Mouse (Mus musculus) forebrain, embryonic 12.5 days (tissue): ENCODE results near the gene Fam69a. TPM values are rescaled to one million over a fixed set of nuclear protein-coding genes. Genes with fewer than 3 reads are reported as not detected.
"Not testable (repeated sequence)": the region's sequence is repeated elsewhere in the genome, so short reads cannot be mapped to it uniquely, and the experiment has no call there.

Experiments used
- ATAC-seq: fragments of 200-750 bp; cut with Nextera tagmentation; 2 replicates; pipeline ENCODE4 v1.8.0; 2017; ENCODE audit warnings: moderate TSS enrichment; ENCODE audit not compliant: low FRiP score
- H3K27ac ChIP-seq: fragments of 300-500 bp; sonication (generic); 2 replicates; pipeline ENCODE4 v1.5.1; 2016; ENCODE audit warnings: mild to moderate bottlenecking
- H3K27me3 ChIP-seq: fragments of 300-500 bp; sonication (generic); 2 replicates; pipeline ENCODE4 v1.6.1; 2016; ENCODE audit warnings: mild to moderate bottlenecking
- H3K36me3 ChIP-seq: fragments of 300-500 bp; sonication (generic); replicated peaks from 2 replicates; pipeline ENCODE4 v1.6.1; 2016; ENCODE audit warnings: mild to moderate bottlenecking
- H3K4me1 ChIP-seq: fragments of 300-500 bp; sonication (generic); 2 replicates; pipeline ENCODE4 v1.6.1; 2016
- H3K4me2 ChIP-seq: fragments of 300-500 bp; sonication (generic); 2 replicates; pipeline ENCODE4 v1.6.1; 2016; ENCODE audit warnings: mild to moderate bottlenecking, moderate library complexity
- H3K4me3 ChIP-seq: fragments of 300-500 bp; sonication (generic); replicated peaks from 2 replicates; pipeline ENCODE4 v1.5.1; 2016; ENCODE audit warnings: mild to moderate bottlenecking
- H3K9ac ChIP-seq: fragments of 300-500 bp; sonication (generic); 2 replicates; pipeline ENCODE4 v1.6.1; 2016; ENCODE audit warnings: mild to moderate bottlenecking
- H3K9me3 ChIP-seq: fragments of 300-500 bp; sonication (generic); 2 replicates; pipeline ENCODE4 v1.6.1; 2016
- WGBS: fragments of 180-500 bp; shearing (Covaris S2); methylation state at CpG from one replicate; pipeline ENCODE4 v1.1.7; 2016; 5-methylcytosine and 5-hydroxymethylcytosine counted together
- polyA plus RNA-seq: library from polyadenylated mRNA; unstranded; fragments of >200 nt; fragmentation: Nextera tagmentation; extraction: Ambion mirVana; gene quantifications from 2 replicates; pipeline ENCODE4 v1.2.1, GENCODE M21; 2016

Fam69a gene
- polyA plus RNA-seq, 1 experiment from 2014 or later = 22.6 TPM

DNA sequence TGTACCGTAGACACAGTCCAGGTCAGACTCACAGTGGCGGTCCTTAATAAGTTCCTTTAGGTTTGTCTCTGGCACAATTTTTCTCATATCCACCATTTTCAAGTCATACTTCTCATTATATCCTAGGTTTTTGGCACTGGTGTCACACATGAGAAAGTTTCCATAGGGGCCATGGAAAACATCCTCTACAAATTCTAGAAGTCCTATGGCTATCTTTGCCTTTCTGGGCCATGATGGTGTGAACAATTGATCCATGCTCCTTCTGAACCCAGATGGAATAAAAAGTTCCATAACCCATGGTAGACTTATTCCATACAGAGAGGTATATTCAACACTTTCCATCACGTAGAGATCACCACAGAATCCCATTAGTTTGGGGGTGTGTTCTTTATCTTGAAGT is 77.2 kb downstream of the Fam69a start:
- no peaks in the 10 kb centered on the region for H3K27me3 ChIP-seq
- no peak overlapping the region for H3K27ac ChIP-seq
- no peaks in the 10 kb centered on the region for H3K9me3 ChIP-seq
- H3K4me2 ChIP-seq = no peak overlapping the region
- H3K9ac ChIP-seq = no peak overlapping the region
- no peaks in the 10 kb centered on the region for H3K4me1 ChIP-seq
- H3K36me3 ChIP-seq = peaks cover 54% of the 10 kb centered on the region
- no peak overlapping the region for H3K4me3 ChIP-seq
- whole genome bisulfite sequencing = 82% methylated on average over 3 of the region's 3 CpGs
- no peak for ATAC-seq

GRCm38 (mm10) chr5:107908514-107909110 is 78.3 kb downstream of the Fam69a start:
- Histone ChIP-seq H3K9me3 (no peaks in the 10 kb centered on the region), H3K4me1 (no peaks in the 10 kb centered on the region), H3K27ac (no peak overlapping the region), H3K4me3 (no peak overlapping the region), H3K36me3 (peaks cover 63% of the 10 kb centered on the region), H3K9ac (no peak overlapping the region), H3K27me3 (no peaks in the 10 kb centered on the region), H3K4me2 (no peak overlapping the region)
- ATAC-seq = no peak
- 96% methylated on average over 2 of the region's 2 CpGs for WGBS

- WGBS = 84% methylated on average over 3 of the region's 3 CpGs
- H3K4me1 ChIP-seq = peaks cover 15% of the 10 kb centered on the region
- no peak overlapping the region for H3K9ac ChIP-seq
- no peak overlapping the region for H3K4me3 ChIP-seq
- H3K36me3 ChIP-seq = peaks cover 70% of the 10 kb centered on the region
- no peak overlapping the region for H3K27ac ChIP-seq
- no peaks in the 10 kb centered on the region for H3K27me3 ChIP-seq
- no peaks in the 10 kb centered on the region for H3K9me3 ChIP-seq
- no peak for ATAC-seq
- H3K4me2 ChIP-seq = no peak overlapping the region
These were observed 82.6 kb downstream of the Fam69a start for GRCm38 (mm10) chr5:107904325-107904724.

DNA sequence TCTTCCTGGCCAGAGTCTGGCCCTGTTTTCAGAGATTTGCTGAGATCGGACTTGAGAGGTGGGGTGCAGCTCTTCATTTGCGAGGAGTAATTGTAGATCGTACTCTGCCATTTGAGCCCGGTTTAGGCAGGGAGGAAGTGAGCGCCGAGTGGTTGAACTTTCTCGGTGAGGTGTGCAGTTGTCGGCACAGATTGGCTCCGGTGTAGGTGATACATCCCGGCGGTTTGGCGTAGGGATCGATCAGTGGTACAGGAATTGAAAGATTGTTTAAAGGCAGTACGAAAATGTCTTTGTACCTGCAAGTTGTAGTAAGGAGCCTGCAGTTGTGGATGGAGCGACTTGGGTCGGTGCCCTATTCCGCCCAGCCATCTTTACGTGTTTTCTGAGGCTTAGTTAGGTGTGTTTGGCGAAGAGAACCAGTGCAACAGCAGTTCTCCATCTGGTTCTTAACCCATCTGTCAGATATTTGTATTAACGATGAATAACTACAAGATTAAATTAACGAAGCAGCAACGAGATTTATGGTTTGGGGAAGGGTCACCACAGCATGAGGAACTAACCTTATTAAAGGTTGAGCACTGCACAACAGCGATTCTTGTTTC is 85.8 kb downstream of the Fam69a start:
- H3K4me1 ChIP-seq = peaks cover 15% of the 10 kb centered on the region
- WGBS = under 1% methylated on average over 23 of the region's 23 CpGs
- no peaks in the 10 kb centered on the region for H3K9me3 ChIP-seq
- H3K4me3 ChIP-seq = peak overlapping the region; percentile 70
- ATAC-seq = no peak; the same call in 1 of the 2 replicates
- peak overlapping the region; percentile 91 for H3K27ac ChIP-seq
- H3K27me3 ChIP-seq = no peaks in the 10 kb centered on the region
- H3K9ac ChIP-seq = peak overlapping the region; percentile 91
- peaks cover 39% of the 10 kb centered on the region for H3K36me3 ChIP-seq
- H3K4me2 ChIP-seq = peak overlapping the region; percentile 81

DNA sequence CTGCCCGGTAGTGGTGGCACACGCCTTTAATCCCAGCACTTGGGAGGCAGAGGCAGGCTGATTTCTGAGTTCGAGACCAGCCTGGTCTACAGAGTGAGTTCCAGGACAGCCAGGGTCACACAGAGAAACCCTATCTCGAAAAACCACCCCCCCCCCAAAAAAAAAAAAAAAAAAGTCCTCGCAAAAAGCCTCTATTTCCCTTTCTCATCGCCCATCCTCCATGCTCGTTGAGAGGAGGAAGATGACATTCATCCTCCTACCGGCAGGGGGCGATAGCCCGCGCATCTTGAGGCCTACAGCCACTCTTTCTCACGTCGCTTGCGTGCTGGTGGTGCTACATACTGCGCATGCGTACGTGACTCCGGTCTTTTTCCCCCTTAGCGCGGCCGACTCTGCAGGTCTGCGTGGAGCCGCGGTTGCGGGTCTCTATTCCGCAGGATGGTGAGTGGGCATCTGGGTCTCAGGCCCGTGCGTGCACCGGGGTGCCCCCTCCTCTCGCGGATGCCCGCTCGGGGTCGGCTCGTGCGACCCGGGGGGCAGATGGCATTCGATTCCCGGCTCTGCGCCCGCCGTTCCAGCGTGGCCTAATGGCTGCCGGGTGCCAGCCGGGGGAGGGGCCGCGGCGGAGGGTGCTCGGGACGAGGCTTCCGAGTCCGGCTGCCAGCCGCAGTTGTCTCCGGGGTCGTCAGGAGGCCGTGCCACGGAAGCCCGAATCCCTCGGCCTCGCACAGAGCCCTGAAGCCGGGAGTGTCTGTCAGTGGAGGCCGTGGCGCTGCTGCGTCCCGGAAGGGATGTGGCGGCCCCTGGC is 86.5 kb downstream of the Fam69a start, which contains the start of gene Rpl5:
Gene Rpl5, plus strand, starts transcription at position 297 of the 808 bp plus-strand sequence.
- Histone ChIP-seq H3K36me3 (peaks cover 32% of the 10 kb centered on the region), H3K27me3 (no peaks in the 10 kb centered on the region), H3K9me3 (no peaks in the 10 kb centered on the region), H3K9ac (peak within 1 kb of the TSS; percentile 91), H3K27ac (peak within 1 kb of the TSS; percentile 91), H3K4me3 (peak within 1 kb of the TSS; percentile 70), H3K4me1 (peaks cover 15% of the 10 kb centered on the region), H3K4me2 (peak within 1 kb of the TSS; percentile 81)
- 4% methylated on average over 66 of the region's 66 CpGs for WGBS
- peak; percentile 97 for ATAC-seq

DNA sequence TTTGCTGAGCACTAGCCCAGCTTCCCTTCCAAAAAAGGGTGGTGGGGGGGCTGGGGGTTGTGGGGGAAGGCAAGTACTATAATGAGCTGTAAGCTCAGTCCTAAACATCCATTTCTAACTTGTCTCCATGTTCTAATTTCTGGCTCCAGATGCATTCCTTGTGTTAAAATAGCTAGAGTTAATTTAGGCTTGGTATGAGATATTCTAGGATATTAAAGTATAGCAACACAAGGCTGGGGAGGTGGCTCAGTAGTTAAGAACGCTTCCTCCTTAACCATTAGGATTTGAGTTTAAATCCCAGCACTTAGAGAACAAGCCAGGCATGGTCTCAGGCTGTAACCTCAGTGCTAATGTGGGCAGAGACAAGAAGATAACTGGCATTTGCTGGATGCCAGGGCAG is 90.6 kb downstream of the Fam69a start:
- no peaks in the 10 kb centered on the region for H3K36me3 ChIP-seq
- 72% methylated on average over 1 of the region's 1 CpGs for WGBS
- no peak overlapping the region for H3K9ac ChIP-seq
- H3K9me3 ChIP-seq = no peaks in the 10 kb centered on the region
- no peak for ATAC-seq
- H3K27ac ChIP-seq = no peak overlapping the region
- H3K4me3 ChIP-seq = no peak overlapping the region
- no peaks in the 10 kb centered on the region; the same call in 1 of the 2 replicates for H3K4me1 ChIP-seq
- H3K27me3 ChIP-seq = no peaks in the 10 kb centered on the region
- H3K4me2 ChIP-seq = no peak overlapping the region

DNA sequence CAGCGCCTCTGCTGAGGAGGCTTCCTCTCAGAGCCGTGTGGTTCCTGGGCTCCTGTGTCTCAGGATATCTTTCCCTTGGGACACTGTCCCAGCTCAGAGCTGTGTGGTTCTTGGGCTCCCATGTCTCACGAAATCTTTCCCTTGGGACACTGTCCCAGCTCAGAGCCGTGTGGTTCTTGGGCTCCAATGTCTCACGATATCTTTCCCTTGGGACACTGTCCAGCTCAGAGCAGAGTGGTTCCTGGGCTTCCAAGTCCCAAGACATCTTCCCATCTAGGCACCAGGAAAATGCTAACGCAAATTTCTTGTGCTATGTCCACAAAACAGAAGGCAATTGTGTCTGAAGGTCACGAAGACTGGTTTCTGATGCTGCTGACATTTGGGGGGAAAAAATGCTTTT is 92.2 kb downstream of the Fam69a start:
- no peak overlapping the region for H3K9ac ChIP-seq
- ATAC-seq = no peak
- H3K4me3 ChIP-seq = no peak overlapping the region
- no peaks in the 10 kb centered on the region for H3K36me3 ChIP-seq
- no peak overlapping the region for H3K4me2 ChIP-seq
- no peak overlapping the region for H3K27ac ChIP-seq
- 72% methylated on average over 7 of the region's 7 CpGs for WGBS
- H3K27me3 ChIP-seq = no peaks in the 10 kb centered on the region
- no peaks in the 10 kb centered on the region for H3K4me1 ChIP-seq
- no peaks in the 10 kb centered on the region for H3K9me3 ChIP-seq

DNA sequence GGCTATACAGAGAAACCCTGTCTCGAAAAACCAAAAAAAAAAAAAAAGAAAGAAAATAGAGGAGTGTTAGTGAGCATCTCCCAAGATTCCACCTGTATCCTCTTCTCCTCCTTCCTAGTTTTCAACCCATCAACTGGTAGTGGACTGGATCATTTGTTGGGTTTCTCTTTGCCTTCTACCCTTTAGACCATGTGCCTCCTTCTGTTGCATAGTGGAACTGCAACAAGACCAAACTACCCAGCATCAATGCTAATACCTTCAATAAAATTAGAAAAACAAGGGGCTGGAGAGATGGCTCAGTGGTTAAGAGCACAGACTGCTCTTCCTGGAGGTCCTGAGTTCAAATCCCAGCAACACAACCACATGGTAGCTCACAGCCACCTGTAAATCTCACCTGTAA is 95.4 kb downstream of the Fam69a start:
- H3K4me1 ChIP-seq, H3K9ac ChIP-seq, H3K4me2 ChIP-seq, H3K36me3 ChIP-seq, H3K27me3 ChIP-seq, H3K9me3 ChIP-seq, ATAC-seq, H3K4me3 ChIP-seq, H3K27ac ChIP-seq: not testable (repeated sequence)
- no CpG with 5 or more reads among the region's 1 CpGs for WGBS

GRCm38 (mm10) chr5:107889994-107890888 is 96.6 kb downstream of the Fam69a start:
- Histone ChIP-seq H3K27me3 (no peaks in the 10 kb centered on the region), H3K9me3 (no peaks in the 10 kb centered on the region), H3K36me3 (no peaks in the 10 kb centered on the region), H3K27ac (no peak overlapping the region), H3K4me2 (no peak overlapping the region), H3K4me3 (no peak overlapping the region), H3K4me1 (no peaks in the 10 kb centered on the region), H3K9ac (no peak overlapping the region)
- ATAC-seq = no peak
- WGBS = 66% methylated on average over 9 of the region's 9 CpGs

DNA sequence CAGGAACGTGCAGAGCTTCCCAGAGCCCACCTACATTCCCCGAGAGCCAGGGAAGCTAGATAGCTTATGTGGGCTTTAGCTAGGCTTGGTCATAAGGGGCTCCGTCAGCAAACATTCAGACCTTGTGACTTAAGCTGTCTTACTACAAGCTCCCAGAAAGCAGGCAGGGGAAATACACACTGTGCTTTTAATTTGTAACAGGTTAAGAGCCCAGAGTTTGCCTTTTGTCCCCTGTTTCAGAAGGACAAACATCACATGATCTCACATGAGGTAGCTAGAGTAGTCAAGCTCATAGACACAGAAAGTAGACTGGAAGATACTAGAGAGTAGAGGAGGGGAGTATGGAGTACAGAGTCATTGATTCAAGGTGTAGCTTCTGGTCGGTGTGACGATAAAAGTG is 106.2 kb downstream of the Fam69a start:
- WGBS = 81% methylated on average over 5 of the region's 5 CpGs
- Histone ChIP-seq H3K27ac (no peak overlapping the region), H3K27me3 (no peaks in the 10 kb centered on the region), H3K36me3 (no peaks in the 10 kb centered on the region), H3K9me3 (no peaks in the 10 kb centered on the region), H3K4me3 (no peak overlapping the region), H3K9ac (no peak overlapping the region), H3K4me2 (no peak overlapping the region), H3K4me1 (no peaks in the 10 kb centered on the region)
- no peak for ATAC-seq

- Histone ChIP-seq H3K4me2 (no peak overlapping the region), H3K36me3 (no peaks in the 10 kb centered on the region), H3K4me1 (no peaks in the 10 kb centered on the region; the same call in 1 of the 2 replicates), H3K27me3 (no peaks in the 10 kb centered on the region), H3K4me3 (no peak overlapping the region), H3K9me3 (no peaks in the 10 kb centered on the region), H3K9ac (no peak overlapping the region), H3K27ac (no peak overlapping the region)
- WGBS = 80% methylated on average over 1 of the region's 1 CpGs
- ATAC-seq = no peak
These were observed 109.8 kb downstream of the Fam69a start for GRCm38 (mm10) chr5:107877053-107877452.

GRCm38 (mm10) chr5:107875261-107875611 is 111.6 kb downstream of the Fam69a start:
- no peak overlapping the region for H3K4me2 ChIP-seq
- no peaks in the 10 kb centered on the region for H3K36me3 ChIP-seq
- no peaks in the 10 kb centered on the region for H3K27me3 ChIP-seq
- H3K9ac ChIP-seq = no peak overlapping the region
- no peaks in the 10 kb centered on the region; the same call in 1 of the 2 replicates for H3K4me1 ChIP-seq
- H3K9me3 ChIP-seq = no peaks in the 10 kb centered on the region
- ATAC-seq = no peak
- no peak overlapping the region for H3K27ac ChIP-seq
- no peak overlapping the region for H3K4me3 ChIP-seq
